Mouse (Mus musculus) left cerebral cortex, adult 6 months (tissue): ENCODE data around the gene 4930512M02Rik. TPM values are rescaled to one million over a fixed set of nuclear protein-coding genes. Genes with fewer than 3 reads are reported as not detected.

Source experiments
- long read RNA-seq, 2 experiments: library from polyadenylated mRNA; unstranded; transcript quantifications; one replicate each; pipeline ENCODE4 v2.0.0; 2019 to 2020
- polyA plus RNA-seq: library from polyadenylated mRNA; unstranded; fragments of <200 nt; fragmentation: Nextera tagmentation; gene quantifications from 2 replicates; pipeline ENCODE4 v1.2.3, GENCODE M21; 2021

The 4930512M02Rik gene
- polyA plus RNA-seq = not detected in 2 replicates
- long read RNA-seq, experiment 1 = 0 reads
- long read RNA-seq, experiment 2 = 0 reads

GRCm38 (mm10) chr11:11627735-11628134, at the start of gene 4930512M02Rik:
TSS of gene 4930512M02Rik (minus strand) at chr11:11627835.

Other genes with a start within 250 kb of the 4930512M02Rik start
- gene Spata48, start 165.7 kb downstream of the 4930512M02Rik start, polyA plus RNA-seq = 0.11 and 0.13 TPM in 2 replicates
- 0.21 and 0.69 TPM in 2 replicates for gene Zpbp, start 165.4 kb downstream of the 4930512M02Rik start, polyA plus RNA-seq
- 0.48 and 1.5 TPM in 2 replicates for gene Ikzf1, start 57.2 kb upstream of the 4930512M02Rik start, polyA plus RNA-seq
- 0.86 and 0.99 TPM in 2 replicates for gene Fignl1, start 181.1 kb upstream of the 4930512M02Rik start, polyA plus RNA-seq